Mouse (Mus musculus) frontal cortex, postnatal 36 days (tissue): ENCODE results near the gene Tmem248.
A peak's percentile ranks its signal among the peaks of the same experiment; 100 is the strongest.

Experiments used
- DNase-seq, 2 experiments: peaks; one replicate each; pipeline ENCODE4 v3.0.0; 2022; ENCODE audit warnings: low spot score in 2 of 2

Tmem248 gene

GRCm38 (mm10) chr5:130216781-130217180, at the start of gene Tmem248:
Gene Tmem248 (plus strand): TSS chr5:130217081.
- no peak for DNase-seq

GRCm38 (mm10) chr5:130169109-130169508, 47.8 kb upstream of the Tmem248 start:
- no peak for DNase-seq

GRCm38 (mm10) chr5:130170666-130171422, 46.0 kb upstream of the Tmem248 start:
- DNase-seq: no peak

- DNase-seq: peak; percentile 93 to 94
Observed at GRCm38 (mm10) chr5:130171423-130171954, 45.4 kb upstream of the Tmem248 start, which contains the start of gene Rabgef1. Gene Rabgef1 (plus strand): TSS chr5:130171798.

GRCm38 (mm10) chr5:130171956-130172601, 44.8 kb upstream of the Tmem248 start:
- DNase-seq: peak in 1 of 2 experiments; percentile 30

- DNase-seq: no peak
Observed at GRCm38 (mm10) chr5:130173012-130173411, 43.9 kb upstream of the Tmem248 start.

GRCm38 (mm10) chr5:130177871-130178270, 39.0 kb upstream of the Tmem248 start:
- no peak for DNase-seq

GRCm38 (mm10) chr5:130180362-130180761, 36.5 kb upstream of the Tmem248 start:
- DNase-seq: no peak

- no peak for DNase-seq
Observed at GRCm38 (mm10) chr5:130181740-130182540, 34.9 kb upstream of the Tmem248 start.

- no peak for DNase-seq
Observed at GRCm38 (mm10) chr5:130182541-130182821, 34.4 kb upstream of the Tmem248 start.

- DNase-seq: no peak
Observed at GRCm38 (mm10) chr5:130184193-130184856, 32.6 kb upstream of the Tmem248 start.

- DNase-seq: no peak
Observed at GRCm38 (mm10) chr5:130185312-130185711, 31.6 kb upstream of the Tmem248 start.

GRCm38 (mm10) chr5:130187383-130187782, 29.5 kb upstream of the Tmem248 start:
- peak; percentile 25 to 34 for DNase-seq

GRCm38 (mm10) chr5:130190909-130191308, 26.0 kb upstream of the Tmem248 start:
- no peak for DNase-seq

- no peak for DNase-seq
Observed at GRCm38 (mm10) chr5:130191865-130192264, 25.0 kb upstream of the Tmem248 start.

- no peak for DNase-seq
Observed at GRCm38 (mm10) chr5:130192356-130192944, 24.4 kb upstream of the Tmem248 start.

GRCm38 (mm10) chr5:130193760-130194159, 23.1 kb upstream of the Tmem248 start:
- no peak for DNase-seq

GRCm38 (mm10) chr5:130196307-130196706, 20.6 kb upstream of the Tmem248 start:
- DNase-seq: no peak

GRCm38 (mm10) chr5:130197454-130197853, 19.4 kb upstream of the Tmem248 start:
- no peak for DNase-seq

GRCm38 (mm10) chr5:130197981-130198380, 18.9 kb upstream of the Tmem248 start:
- DNase-seq: no peak
